Mouse (Mus musculus) neutrophil, adult 5-6 weeks (primary cell): ENCODE measurements around the gene Sh2d4b. TPM values are rescaled to one million over a fixed set of nuclear protein-coding genes. Genes with fewer than 3 reads are reported as not detected.

ENCODE experiments used
- ATAC-seq: fragments of 151-379, 151-347 bp; 2 replicates; pipeline ENCODE4 v1.8.0; 2017; ENCODE audit warnings: mild to moderate bottlenecking, moderate TSS enrichment; ENCODE audit not compliant: insufficient number of reproducible peaks, poor library complexity, low FRiP score, severe bottlenecking; ENCODE audit errors: extremely low read depth
- total RNA-seq: library from RNA; stranded (forward); fragments of 200-1000 nt; gene quantifications from 2 replicates; pipeline ENCODE4 v1.2.3, GENCODE M21; 2017

Sh2d4b gene
- 5.9 and 9.8 TPM in 2 replicates for total RNA-seq

DNA sequence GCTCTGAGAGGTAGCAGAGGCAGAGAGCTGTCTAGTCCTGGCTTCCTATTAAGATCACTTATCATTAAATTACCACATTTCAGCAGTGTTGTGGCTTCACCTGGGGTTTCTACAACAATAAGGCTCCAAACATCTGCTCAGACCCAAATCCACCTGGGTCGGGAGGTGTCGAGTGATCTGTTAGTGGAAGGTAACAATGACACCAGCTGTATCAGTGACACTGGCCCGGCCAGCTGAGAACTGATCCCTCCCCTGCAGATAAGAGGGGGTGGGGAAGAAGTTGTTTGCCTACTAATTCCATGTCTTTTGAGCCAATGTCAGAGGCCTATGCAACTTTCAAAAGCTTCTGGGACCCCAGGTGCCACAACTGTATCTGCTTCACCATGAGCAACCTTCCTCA lies at the start of gene Sh2d4b:
Sh2d4b (minus strand) TSS at position 71 of the 400 bp plus-strand sequence.
- no peak for ATAC-seq

GRCm38 (mm10) chr14:40942429-40942828 lies 49.4 kb upstream of the Sh2d4b start:
- no peak for ATAC-seq

- no peak for ATAC-seq
Measured at GRCm38 (mm10) chr14:40938380-40938987, 45.4 kb upstream of the Sh2d4b start.

DNA sequence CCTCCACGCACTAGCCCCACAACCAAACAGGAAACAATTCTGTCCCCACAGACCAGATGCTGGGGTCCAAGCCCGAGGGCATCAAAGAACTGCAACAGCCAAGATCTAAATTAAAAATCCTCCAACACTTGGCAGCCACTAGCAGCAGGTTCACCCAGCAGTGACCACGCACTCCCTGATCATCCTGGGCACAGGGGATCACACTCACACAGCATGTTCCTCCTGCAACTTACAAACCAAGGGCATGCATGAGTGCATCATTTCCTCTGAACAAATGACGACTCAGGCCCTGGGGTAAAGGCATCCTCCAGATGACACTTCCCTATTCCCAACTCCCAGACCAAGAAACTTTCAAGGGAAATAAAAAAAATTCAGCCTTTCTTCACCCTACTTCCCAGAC lies 44.0 kb upstream of the Sh2d4b start:
- peak; percentile 63 for ATAC-seq

GRCm38 (mm10) chr14:40935481-40935880 lies 42.4 kb upstream of the Sh2d4b start:
- ATAC-seq, result no peak

DNA sequence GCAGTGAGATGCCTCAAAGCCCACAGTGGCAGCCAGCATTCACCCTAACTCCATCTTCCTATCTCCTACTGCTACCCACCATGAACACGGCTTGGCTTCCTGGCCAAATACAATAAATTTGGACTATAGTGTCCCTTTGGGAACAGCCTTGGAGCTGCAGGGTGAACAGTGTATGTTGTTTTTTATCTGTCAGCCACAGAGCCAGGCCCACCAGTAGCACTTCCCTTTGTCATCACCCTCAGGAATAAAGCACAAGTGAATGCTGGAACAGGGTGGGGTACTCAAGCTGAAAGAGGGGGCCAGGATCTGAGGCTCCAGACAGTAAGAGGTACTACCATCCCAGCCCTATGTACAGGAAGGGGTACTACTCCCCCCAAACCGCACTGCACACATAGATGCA lies 42.0 kb upstream of the Sh2d4b start:
- no peak for ATAC-seq

GRCm38 (mm10) chr14:40933328-40933727 lies 40.3 kb upstream of the Sh2d4b start:
- peak; percentile 55; the same call in 1 of the 2 replicates for ATAC-seq

DNA sequence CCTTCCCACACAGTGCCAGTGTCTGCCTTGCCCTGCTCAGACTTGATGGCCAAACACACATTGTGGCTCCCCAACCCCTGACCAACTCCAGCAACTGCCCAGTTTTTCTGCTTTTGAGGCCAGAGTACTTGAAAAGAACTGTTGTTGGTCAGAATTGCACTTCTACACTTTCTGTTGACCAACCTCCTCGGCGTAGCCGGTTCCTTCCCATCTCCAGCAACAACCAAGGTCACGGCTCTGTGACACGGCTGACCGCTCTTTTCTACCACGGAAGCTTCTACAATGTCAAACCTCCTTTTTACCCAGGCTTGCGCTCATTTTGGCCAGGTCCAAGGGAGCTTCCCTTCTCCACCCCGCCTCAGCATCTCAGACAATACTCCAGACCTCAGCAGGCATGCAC lies 39.2 kb upstream of the Sh2d4b start:
- no peak for ATAC-seq

DNA sequence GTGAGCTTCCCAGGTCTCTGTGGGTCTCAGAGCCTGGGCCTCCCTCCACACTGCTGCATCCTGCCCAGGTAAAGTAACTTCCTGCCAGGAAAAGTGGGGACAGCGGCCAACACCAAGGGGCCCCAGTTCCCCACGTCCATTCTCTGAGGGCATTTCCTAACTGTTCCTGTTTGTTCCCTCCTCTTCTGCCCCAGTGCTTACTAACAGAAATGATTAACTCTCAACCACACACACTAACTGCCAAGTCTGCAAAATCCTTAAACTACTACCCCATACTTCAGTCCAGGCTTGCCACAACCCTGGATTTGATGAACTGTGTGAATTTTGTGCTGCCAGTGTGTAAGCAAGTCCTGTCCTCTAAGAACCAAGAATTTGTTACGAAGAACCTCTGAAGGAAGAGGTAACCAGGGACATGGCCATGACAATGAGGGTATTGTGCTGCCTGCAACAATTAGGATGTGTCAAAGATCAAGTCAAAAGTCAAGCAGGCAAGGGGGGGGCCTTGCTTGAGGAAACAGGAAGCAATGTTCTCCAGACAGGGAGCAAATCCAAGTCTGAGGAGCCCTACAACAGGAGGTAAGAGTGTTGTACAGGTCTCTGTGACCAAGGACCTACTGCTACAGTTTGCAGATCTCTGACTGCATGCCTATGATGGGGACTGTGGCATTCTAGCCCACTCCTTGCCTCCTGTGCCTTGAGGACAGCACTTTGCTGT lies 38.2 kb upstream of the Sh2d4b start:
- ATAC-seq, result no peak

DNA sequence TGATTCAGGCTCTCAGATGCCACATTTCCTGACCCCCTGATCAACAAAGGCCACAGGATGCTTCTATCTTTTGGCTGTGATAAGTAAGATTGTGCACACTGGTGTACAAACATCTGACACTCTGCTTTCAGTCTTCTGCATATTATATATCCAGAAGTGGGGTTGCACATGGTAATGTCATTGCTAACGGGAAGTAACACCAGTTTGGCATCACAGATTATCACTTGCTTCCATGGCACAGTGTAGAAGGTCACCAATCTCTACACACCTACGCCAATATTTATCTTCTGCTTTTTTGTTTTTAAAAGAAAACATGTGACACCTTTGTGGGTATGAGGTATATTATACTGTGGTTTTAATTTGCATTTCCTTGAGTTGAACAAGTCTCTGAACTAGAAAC lies 36.9 kb upstream of the Sh2d4b start:
- peak; percentile 59 for ATAC-seq

DNA sequence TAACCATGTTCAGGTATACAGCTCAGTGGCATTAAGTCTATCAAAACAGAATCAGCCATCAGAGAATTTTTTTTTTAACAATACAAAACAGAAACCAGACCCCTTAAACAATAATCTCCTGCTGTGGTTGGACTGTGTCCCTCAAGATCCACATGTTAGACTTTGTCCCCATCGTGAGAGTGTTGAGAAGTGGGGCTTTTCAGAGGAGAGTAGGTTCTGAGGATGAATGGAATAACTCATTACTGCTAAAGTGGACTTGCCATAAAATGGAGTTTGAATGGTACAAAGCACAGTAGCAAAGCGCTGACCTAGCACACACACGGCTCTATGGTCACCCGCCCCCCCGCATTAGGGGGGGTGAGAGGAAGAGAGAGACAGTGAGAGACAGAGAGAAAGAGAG lies 35.8 kb upstream of the Sh2d4b start:
- ATAC-seq, result no peak

DNA sequence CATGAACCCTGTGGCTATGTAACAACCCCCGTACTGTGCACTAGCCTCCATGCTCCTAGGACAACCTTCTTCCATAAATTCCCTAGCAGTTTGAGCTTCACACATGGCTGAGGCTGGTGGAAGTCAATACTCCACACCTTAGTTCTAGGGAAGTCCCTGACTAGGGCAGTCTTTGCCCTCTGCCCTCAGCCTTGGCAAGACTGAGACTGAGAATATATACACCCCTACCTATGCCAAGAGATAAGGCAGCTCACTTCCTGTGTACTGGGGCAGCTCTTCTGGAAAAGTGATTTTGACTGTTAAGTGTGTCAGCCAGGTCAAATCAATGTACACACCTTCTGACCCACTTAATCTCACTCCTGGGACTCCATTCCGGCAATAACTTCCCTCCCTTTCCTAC lies 34.0 kb upstream of the Sh2d4b start:
- no peak for ATAC-seq

DNA sequence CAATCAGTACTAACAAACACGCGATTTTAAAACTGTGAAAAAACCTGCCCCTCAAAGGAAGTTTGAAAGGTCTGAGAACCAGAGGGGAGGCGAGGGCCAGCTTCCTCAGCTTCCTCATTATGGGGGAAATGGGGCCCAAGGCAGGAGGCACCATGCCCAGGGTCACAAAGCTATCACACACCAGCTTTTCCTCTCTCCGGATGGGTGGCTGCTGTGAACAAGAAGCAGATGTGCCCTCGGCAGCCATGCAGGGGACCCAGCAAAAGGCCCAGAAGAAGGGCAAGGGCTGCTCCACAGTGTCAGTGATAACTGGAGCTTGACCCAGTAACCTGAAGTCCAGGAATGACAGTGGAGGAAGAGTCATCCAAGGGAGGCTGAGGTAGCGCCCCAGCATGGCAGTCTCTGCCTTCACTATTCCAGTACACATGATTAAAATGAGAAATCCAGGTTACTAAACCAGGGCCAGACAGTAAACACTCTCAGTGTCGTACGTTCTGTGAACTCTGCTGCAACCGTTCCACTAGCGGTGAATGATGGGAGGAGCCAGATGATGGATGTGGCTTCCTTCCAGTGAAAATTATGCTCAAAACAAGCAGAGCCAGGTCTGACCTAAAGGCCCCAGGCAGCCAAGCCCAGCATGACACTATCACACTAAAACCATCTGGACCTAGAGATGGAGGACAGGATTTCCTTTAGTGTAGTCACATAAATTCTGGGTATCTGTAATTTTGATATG lies 31.5 kb upstream of the Sh2d4b start:
- peak; percentile 44 for ATAC-seq

DNA sequence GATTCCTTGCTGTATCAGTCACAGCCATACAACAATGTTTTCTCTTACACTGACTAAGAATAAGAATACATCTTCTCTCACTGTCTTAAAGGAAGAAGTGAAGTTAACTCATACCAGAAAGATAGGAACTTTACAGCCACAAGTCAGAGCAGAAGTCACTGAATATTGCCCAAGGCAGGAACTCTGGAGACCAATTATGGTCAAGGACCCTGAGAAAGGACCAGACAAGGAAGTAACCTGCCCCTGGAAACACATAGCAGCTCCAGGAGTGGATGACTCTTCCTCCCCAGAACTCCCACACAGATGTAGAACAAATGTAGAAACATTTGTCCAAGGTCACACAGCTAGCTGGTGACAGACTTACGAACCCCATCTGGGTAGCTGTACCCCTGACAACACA lies 28.2 kb upstream of the Sh2d4b start:
- ATAC-seq, result no peak

GRCm38 (mm10) chr14:40919521-40919920 lies 26.5 kb upstream of the Sh2d4b start:
- peak; percentile 39; the same call in 1 of the 2 replicates for ATAC-seq

DNA sequence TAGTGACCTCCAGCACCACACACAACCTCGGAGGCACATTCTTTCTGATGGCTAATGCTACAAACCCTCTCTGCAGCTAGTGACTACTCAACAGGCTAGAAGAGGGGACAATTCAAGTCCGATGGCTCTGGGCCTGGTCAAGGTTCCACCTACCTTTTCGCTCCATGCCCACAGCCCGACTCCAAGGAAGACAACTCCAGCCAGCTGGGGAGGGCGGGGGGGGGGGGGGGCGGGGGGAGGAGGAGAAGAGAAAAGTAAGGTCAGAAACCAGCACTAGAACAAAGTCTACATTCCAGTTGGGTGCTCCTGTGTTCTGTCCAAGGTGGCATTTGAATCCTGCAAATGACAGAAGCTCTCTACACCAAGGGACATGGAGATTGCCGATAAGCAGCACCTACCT lies 25.4 kb upstream of the Sh2d4b start:
- no peak for ATAC-seq

DNA sequence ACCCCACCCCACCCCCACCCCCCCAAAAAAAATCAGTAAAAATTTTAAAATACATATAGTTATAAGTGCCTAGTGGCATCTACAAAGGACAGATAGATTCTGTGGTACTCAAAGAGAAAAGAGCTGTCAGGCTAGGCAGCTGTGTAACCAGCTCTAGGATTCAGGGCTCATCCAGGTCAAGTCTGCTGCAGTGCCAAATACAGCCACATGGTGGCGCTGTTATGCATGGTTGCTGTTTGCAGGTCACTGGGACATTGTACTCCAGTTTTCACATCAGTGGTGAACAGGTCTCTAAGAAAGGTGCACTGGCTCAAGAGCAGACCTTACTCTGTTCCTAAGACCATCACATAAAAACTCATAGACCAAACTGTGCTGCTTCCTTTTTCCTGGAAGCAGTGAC lies 24.6 kb upstream of the Sh2d4b start:
- ATAC-seq, result peak; percentile 75

- no peak for ATAC-seq
Measured at GRCm38 (mm10) chr14:40916667-40917066, 23.6 kb upstream of the Sh2d4b start.

DNA sequence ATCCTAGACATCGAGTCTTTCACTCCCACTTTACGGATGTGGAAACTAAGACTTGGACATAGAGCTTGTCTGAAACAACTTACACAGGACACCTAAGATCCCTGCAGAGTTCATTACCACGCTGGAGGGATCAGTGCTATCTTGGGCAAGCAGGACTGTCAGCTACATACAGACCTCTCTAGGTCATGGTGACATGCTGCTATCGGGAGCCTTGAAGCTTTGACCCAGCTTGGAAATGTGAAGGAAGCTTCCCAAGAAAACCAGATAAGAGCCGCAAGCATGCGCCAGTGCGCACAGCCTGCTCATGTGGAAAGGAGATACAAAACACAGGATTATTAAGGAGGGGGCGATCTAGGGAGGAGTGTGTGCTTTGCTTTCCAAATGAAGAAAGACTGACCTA lies 22.8 kb upstream of the Sh2d4b start:
- no peak for ATAC-seq

GRCm38 (mm10) chr14:40914701-40915100 lies 21.6 kb upstream of the Sh2d4b start:
- ATAC-seq, result no peak
